Mouse (Mus musculus) cortical plate, adult 2 months (tissue): ENCODE results near the gene Lrrc73. TPM values are rescaled to one million over a fixed set of nuclear protein-coding genes. Genes with fewer than 3 reads are reported as not detected.

Source experiments
- H3K27ac ChIP-seq: fragments of 200-500 bp; 2 replicates; pipeline ENCODE4 v1.5.1; 2012; ENCODE audit warnings: low read length, control low read depth, inconsistent platforms; ENCODE audit not compliant: insufficient read depth
- H3K4me1 ChIP-seq: fragments of 200-500 bp; 2 replicates; pipeline ENCODE4 v1.6.1; 2011; ENCODE audit warnings: low read length; ENCODE audit not compliant: control insufficient read depth, insufficient read depth
- H3K4me3 ChIP-seq: fragments of 200-500 bp; 2 replicates; pipeline ENCODE4 v1.5.1; 2011; ENCODE audit warnings: mild to moderate bottlenecking, low read length, control low read depth; ENCODE audit not compliant: insufficient read depth
- CTCF ChIP-seq: fragments of 200-500 bp; IDR thresholded peaks from 2 replicates; pipeline ENCODE4 v1.5.1; 2011; ENCODE audit warnings: mild to moderate bottlenecking, control low read depth, low read length; ENCODE audit not compliant: insufficient read depth; ENCODE audit errors: extremely low read depth
- POLR2A ChIP-seq: fragments of 200-500 bp; IDR thresholded peaks from 2 replicates; pipeline ENCODE4 v1.6.1; 2011; ENCODE audit warnings: mild to moderate bottlenecking, low read length, control low read depth; ENCODE audit not compliant: insufficient read depth; ENCODE audit errors: extremely low read depth
- polyA plus RNA-seq: library from polyadenylated mRNA; depleted of rRNA; stranded (reverse); fragments of >200 nt; gene quantifications from 2 replicates; pipeline ENCODE4 v1.2.3, GENCODE M21; 2012; rRNA removed

Lrrc73 gene
- polyA plus RNA-seq, result 68.4 and 70.5 TPM in 2 replicates

DNA sequence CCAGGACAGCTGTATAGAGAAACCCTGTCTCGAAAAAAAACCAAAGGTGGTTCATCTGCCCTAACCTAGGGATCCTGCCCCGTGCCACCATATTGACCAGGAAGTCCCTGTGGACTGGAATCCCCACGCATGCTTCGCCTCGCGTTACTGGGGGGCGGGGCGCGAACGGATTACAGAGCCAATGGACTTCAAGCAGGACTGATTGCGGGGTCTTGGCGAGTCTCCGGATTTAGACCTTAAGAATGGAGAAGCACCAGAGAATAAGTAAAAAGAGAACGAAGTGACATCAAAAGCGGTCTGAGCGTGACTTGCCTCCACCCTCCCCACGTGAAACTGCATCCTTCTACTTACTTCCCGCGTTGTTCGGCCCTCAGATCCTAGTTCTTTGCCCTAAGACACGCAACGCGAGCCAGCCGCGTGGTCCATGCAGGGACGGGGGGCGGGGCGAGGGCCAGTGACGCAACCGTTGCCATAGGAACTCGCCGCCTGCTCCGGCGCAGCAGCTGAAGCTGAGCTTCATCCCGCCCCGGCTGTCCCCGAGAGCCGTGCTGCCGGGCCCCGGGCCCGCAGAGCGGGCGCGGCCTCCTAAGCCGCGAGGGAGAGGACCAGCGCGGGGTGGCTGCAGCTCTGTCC lies at the start of gene Lrrc73:
Lrrc73 (plus strand) TSS at position 80 of the 633 bp plus-strand sequence.
- Histone ChIP-seq H3K4me1 (peaks cover 4% of the 10 kb centered on the region), H3K27ac (no peak within 1 kb of the TSS), H3K4me3 (peak within 1 kb of the TSS; percentile 78)
- TF ChIP-seq POLR2A (peak; percentile 76), CTCF (no peak)

GRCm38 (mm10) chr17:46206676-46207075 lies 46.7 kb upstream of the Lrrc73 start:
- H3K27ac ChIP-seq, result no peak overlapping the region
- H3K4me3 ChIP-seq, result no peak overlapping the region
- no peak for TF ChIP-seq POLR2A
- no peak for TF ChIP-seq CTCF
- H3K4me1 ChIP-seq, result no peaks in the 10 kb centered on the region; the same call in 1 of the 2 replicates

GRCm38 (mm10) chr17:46210550-46210949 lies 42.8 kb upstream of the Lrrc73 start:
- no peak overlapping the region for H3K27ac ChIP-seq
- no peak for TF ChIP-seq POLR2A
- TF ChIP-seq CTCF, result no peak
- no peaks in the 10 kb centered on the region for H3K4me1 ChIP-seq
- no peak overlapping the region for H3K4me3 ChIP-seq

DNA sequence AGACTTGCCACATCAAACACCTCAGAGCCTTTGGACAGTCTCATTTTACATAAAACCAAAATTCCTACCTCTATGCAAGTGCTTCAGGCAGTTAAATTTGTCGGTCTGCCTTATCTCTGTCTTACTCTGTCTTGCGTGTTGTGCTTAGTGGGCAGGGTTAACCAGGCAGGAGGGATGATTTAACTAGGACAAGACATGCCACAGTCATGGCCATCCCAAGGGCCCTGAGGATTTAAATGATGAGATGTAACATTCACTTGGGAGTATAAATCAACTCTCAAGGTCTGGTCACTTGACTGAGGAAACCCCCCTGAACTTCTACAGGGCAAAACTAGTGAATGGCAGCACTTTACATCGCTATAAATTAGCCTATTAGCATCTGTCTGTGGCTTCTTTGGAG lies 31.7 kb upstream of the Lrrc73 start:
- no peak overlapping the region for H3K27ac ChIP-seq
- TF ChIP-seq POLR2A (no peak), CTCF (no peak)
- no peak overlapping the region for H3K4me3 ChIP-seq
- no peaks in the 10 kb centered on the region for H3K4me1 ChIP-seq

DNA sequence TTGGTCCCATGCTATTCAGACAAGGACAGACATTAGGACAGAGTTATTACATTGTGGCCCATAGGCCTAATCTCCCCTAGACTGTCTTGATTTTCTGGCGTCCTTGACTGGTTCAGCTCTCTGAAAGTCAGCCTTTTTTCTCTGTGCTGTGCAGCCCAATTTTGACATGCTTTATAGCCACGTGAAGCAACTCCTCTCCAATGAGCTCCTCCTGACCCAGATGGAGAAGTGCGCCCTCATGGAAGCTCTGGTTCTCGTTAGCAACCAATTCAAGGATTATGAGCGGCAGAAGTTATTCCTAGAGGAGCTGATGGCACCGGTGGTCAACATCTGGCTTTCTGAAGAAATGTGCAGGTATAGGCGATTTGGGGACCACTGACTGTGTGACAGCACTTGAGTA lies 25.8 kb upstream of the Lrrc73 start:
- no peaks in the 10 kb centered on the region for H3K4me1 ChIP-seq
- no peak overlapping the region for H3K4me3 ChIP-seq
- H3K27ac ChIP-seq, result no peak overlapping the region
- no peak for TF ChIP-seq POLR2A

GRCm38 (mm10) chr17:46236067-46236466 lies 17.3 kb upstream of the Lrrc73 start:
- TF ChIP-seq POLR2A (no peak), CTCF (no peak)
- Histone ChIP-seq H3K27ac (no peak overlapping the region), H3K4me3 (no peak overlapping the region), H3K4me1 (no peaks in the 10 kb centered on the region)

- H3K4me3 ChIP-seq, result no peak overlapping the region
- TF ChIP-seq CTCF, result no peak
- no peak for TF ChIP-seq POLR2A
- H3K4me1 ChIP-seq, result no peaks in the 10 kb centered on the region
- H3K27ac ChIP-seq, result no peak overlapping the region
These were observed 16.3 kb upstream of the Lrrc73 start for GRCm38 (mm10) chr17:46237079-46237478.

GRCm38 (mm10) chr17:46237480-46237879 lies 15.9 kb upstream of the Lrrc73 start:
- no peaks in the 10 kb centered on the region for H3K4me1 ChIP-seq
- H3K27ac ChIP-seq, result no peak overlapping the region
- no peak overlapping the region for H3K4me3 ChIP-seq
- no peak for TF ChIP-seq POLR2A
- TF ChIP-seq CTCF, result no peak

DNA sequence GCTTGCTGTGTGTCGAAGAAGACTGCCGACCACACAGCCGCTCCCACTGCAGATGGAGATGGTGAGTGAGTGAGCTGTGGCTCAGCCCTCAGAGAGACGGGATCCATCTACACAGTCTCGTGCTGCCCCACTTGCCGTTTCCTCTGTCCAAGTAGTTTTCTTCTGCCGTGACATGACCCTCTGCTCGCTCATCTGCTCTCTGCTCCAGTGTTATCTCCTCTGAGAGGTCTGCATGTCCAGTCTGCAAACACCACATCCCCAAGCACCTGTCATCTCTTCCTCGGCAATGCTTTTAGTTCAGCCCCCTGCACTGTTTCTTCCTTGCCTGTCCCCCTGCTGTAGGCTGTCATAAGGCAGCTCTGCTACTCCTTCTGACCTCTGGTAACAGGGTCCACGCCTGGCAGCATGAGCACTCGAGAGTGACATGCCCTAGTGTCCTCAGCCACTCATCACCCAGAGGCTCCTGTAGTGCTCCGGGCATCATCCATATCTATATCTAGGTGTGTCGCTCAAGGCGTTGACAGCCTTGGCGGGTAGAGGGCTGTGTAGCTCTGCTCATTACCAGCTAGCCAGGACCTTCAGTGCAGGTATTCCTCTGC lies 13.7 kb upstream of the Lrrc73 start:
- no peaks in the 10 kb centered on the region for H3K4me1 ChIP-seq
- no peak overlapping the region for H3K27ac ChIP-seq
- TF ChIP-seq POLR2A (no peak), CTCF (no peak)
- H3K4me3 ChIP-seq, result no peak overlapping the region

- Histone ChIP-seq H3K4me3 (no peak overlapping the region), H3K4me1 (no peaks in the 10 kb centered on the region), H3K27ac (no peak overlapping the region)
- TF ChIP-seq POLR2A, result no peak
- TF ChIP-seq CTCF, result no peak
These were observed 11.9 kb upstream of the Lrrc73 start for GRCm38 (mm10) chr17:46241471-46241870.
